Comparison of ENCODE assay signal across 9 mouse cellular contexts in genomic region chr15:85403256-85403731, GRCm38 (mm10).
DNase-seq lines count a peak whose midpoint lies in the region; ATAC-seq lines count a peak whose summit lies in the region.
"Had no signal": no experiment of that assay in that cellular context is flagged by ENCODE, and none has a peak within 500 bp of the region (broad histone marks: within the 10 kb centered on the region; RNA-seq: fewer than 3 reads in every experiment).

No protein-coding gene starts in this region.

- peak; percentile 97 for ATAC-seq in forebrain, embryonic 16.5 days
- peak; percentile 83 for ATAC-seq in midbrain, embryonic 13.5 days

- 18% methylated on average over 4 of the region's 4 CpGs for WGBS in forebrain, embryonic 16.5 days
- 41% methylated on average over 4 of the region's 4 CpGs for WGBS in midbrain, embryonic 13.5 days

- H3K9ac ChIP-seq in forebrain, embryonic 16.5 days (replicated peaks; ENCODE audit: low read depth, low read length), result no peak overlapping the region
- H3K9ac ChIP-seq in midbrain, embryonic 13.5 days (replicated peaks), result no peak overlapping the region
- H3K9ac ChIP-seq: limb, embryonic 12.5 days had no signal

- no peak overlapping the region for H3K4me3 ChIP-seq in forebrain, embryonic 16.5 days (replicated peaks; ENCODE audit: low read length)
- H3K4me3 ChIP-seq in midbrain, embryonic 13.5 days (replicated peaks), result no peak overlapping the region
- H3K4me3 ChIP-seq: limb, embryonic 12.5 days had no signal

- H3K27me3 ChIP-seq in forebrain, embryonic 16.5 days (replicated peaks; ENCODE audit: control insufficient read depth, insufficient read depth, low read length), result no peaks in the 10 kb centered on the region
- H3K27me3 ChIP-seq in midbrain, embryonic 13.5 days, result no peaks in the 10 kb centered on the region
- H3K27me3 ChIP-seq: limb, embryonic 12.5 days had no signal

- no peaks in the 10 kb centered on the region for H3K9me3 ChIP-seq in forebrain, embryonic 16.5 days (ENCODE audit: control insufficient read depth, low read length)
- no peaks in the 10 kb centered on the region for H3K9me3 ChIP-seq in midbrain, embryonic 13.5 days
- H3K9me3 ChIP-seq: limb, embryonic 12.5 days had no signal

- no peaks in the 10 kb centered on the region for H3K36me3 ChIP-seq in forebrain, embryonic 16.5 days (ENCODE audit: control insufficient read depth, insufficient read depth)
- H3K36me3 ChIP-seq in midbrain, embryonic 13.5 days, result peaks cover 3% of the 10 kb centered on the region; the same call in 1 of the 2 replicates

- peak overlapping the region; percentile 95 for H3K27ac ChIP-seq in forebrain, embryonic 16.5 days (ENCODE audit: low read length)
- peak overlapping the region; percentile 57 for H3K27ac ChIP-seq in midbrain, embryonic 13.5 days
- H3K27ac ChIP-seq: limb, embryonic 12.5 days had no signal

- no peak overlapping the region for H3K4me2 ChIP-seq in forebrain, embryonic 16.5 days (ENCODE audit: low read length)
- H3K4me2 ChIP-seq in midbrain, embryonic 13.5 days (replicated peaks), result no peak overlapping the region
- H3K4me2 ChIP-seq: limb, embryonic 12.5 days had no signal

- peaks cover 29% of the 10 kb centered on the region for H3K4me1 ChIP-seq in forebrain, embryonic 16.5 days (replicated peaks; ENCODE audit: control insufficient read depth, insufficient read depth, low read length)
- peaks cover 34% of the 10 kb centered on the region for H3K4me1 ChIP-seq in midbrain, embryonic 13.5 days (replicated peaks)
- H3K4me1 ChIP-seq: limb, embryonic 12.5 days had no signal

- DNase-seq in 3134 (ENCODE audit: extremely low read depth, insufficient read length, low spot score), result peak; percentile 15
- DNase-seq in Muller cell, postnatal 12 days (ENCODE audit: inconsistent ontology term), result peak; percentile 78
- peak; percentile 88 for DNase-seq in layer of hippocampus, adult 11-12 months (ENCODE audit: low spot score)
- peak; percentile 50 for DNase-seq in thymus, postnatal 14 days
- DNase-seq in kidney, postnatal 10 days, result no peak
- DNase-seq in adrenal gland, postnatal 14 days, result no peak

Comparison
In these comparisons a context has a peak if more than half of its experiments do, and no peak if none do; other contexts are left out.
1. DNase-seq: peak in 3134 (single experiment), Muller cell, postnatal 12 days (single experiment), layer of hippocampus, adult 11-12 months (single experiment) and thymus, postnatal 14 days (single experiment); none in kidney, postnatal 10 days (single experiment) and adrenal gland, postnatal 14 days (single experiment).